Mouse (Mus musculus): Measurements from ENCODE around the gene Bmp8a. TPM values are rescaled to one million over a fixed set of nuclear protein-coding genes. Genes with fewer than 3 reads are reported as not detected.
A peak's percentile ranks its signal among the peaks of the same experiment; 100 is the strongest.
"Not testable (repeated sequence)": the region's sequence is repeated elsewhere in the genome, so short reads cannot be mapped to it uniquely, and the experiment has no call there.

The Bmp8a gene
- polyA plus RNA-seq, 1 experiment from 2014 or later: not detected

GRCm38 (mm10) chr4:123353271-123353877 lies 10.3 kb upstream of the Bmp8a start:
- Histone ChIP-seq H3K4me3 (no peak overlapping the region), H3K27ac (no peak overlapping the region), H3K36me3 (replicated peaks) (peaks cover 52% of the 10 kb centered on the region), H3K4me1 (no peaks in the 10 kb centered on the region), H3K27me3 (replicated peaks) (no peaks in the 10 kb centered on the region), H3K4me2 (no peak overlapping the region), H3K9me3 (no peaks in the 10 kb centered on the region), H3K9ac (no peak overlapping the region)
- no peak for ATAC-seq (replicated peaks)
- WGBS: 87% methylated on average over 7 of the region's 10 CpGs

GRCm38 (mm10) chr4:123343471-123343789 lies 378 bp upstream of the Bmp8a start:
- Histone ChIP-seq H3K4me3 (peak overlapping the region; percentile 45), H3K27me3 (replicated peaks) (peaks cover 42% of the 10 kb centered on the region), H3K9ac (no peak overlapping the region), H3K36me3 (replicated peaks) (no peaks in the 10 kb centered on the region), H3K4me2 (peak overlapping the region; percentile 61), H3K9me3 (no peaks in the 10 kb centered on the region), H3K4me1 (peaks cover 15% of the 10 kb centered on the region), H3K27ac (no peak overlapping the region)
- no peak for ATAC-seq (replicated peaks)
- 15% methylated on average over 6 of the region's 6 CpGs for WGBS

DNA sequence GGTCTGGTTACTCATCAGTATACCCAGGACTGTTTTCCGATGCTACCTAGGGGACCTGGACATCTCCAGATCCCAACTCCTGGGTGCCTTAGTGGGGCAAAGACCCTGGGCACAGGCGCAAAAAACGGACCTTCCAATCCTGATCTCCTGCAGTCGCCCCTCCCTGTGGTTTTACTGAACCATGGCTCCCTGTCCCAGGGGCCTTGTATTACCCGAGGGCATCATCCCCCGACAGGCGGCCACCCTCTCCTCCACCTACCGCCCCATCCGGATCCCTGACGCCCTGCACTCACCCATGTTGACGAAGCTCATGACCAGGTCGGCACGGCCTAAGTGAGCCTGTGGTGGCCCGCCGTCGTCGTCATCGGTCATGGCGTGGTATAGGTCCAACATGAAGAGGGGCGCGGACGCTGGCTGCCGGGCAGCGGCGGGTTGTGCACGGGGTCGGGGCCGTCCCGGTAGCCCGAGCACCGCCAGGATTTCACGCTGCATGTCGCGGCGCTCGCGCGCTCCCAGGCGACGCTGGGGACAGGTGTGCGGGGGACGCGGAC lies 886 bp downstream of the Bmp8a start:
- Histone ChIP-seq H3K4me1 (peaks cover 15% of the 10 kb centered on the region), H3K9ac (no peak overlapping the region), H3K9me3 (no peaks in the 10 kb centered on the region), H3K27me3 (replicated peaks) (peaks cover 42% of the 10 kb centered on the region), H3K4me2 (peak overlapping the region; percentile 61), H3K27ac (no peak overlapping the region), H3K36me3 (replicated peaks) (no peaks in the 10 kb centered on the region), H3K4me3 (peak overlapping the region; percentile 45)
- ATAC-seq (replicated peaks): peak; percentile 37
- 3% methylated on average over 43 of the region's 43 CpGs for WGBS

GRCm38 (mm10) chr4:123340232-123340631 lies 2.8 kb downstream of the Bmp8a start:
- H3K9me3 ChIP-seq: no peaks in the 10 kb centered on the region
- no peaks in the 10 kb centered on the region for H3K36me3 ChIP-seq (replicated peaks)
- 69% methylated on average over 5 of the region's 5 CpGs for WGBS
- H3K4me3 ChIP-seq: no peak overlapping the region
- peaks cover 15% of the 10 kb centered on the region for H3K4me1 ChIP-seq
- H3K4me2 ChIP-seq: no peak overlapping the region
- no peak overlapping the region for H3K27ac ChIP-seq
- no peak for ATAC-seq (replicated peaks)
- peaks cover 42% of the 10 kb centered on the region for H3K27me3 ChIP-seq (replicated peaks)
- H3K9ac ChIP-seq: no peak overlapping the region

GRCm38 (mm10) chr4:123337693-123338092 lies 5.4 kb downstream of the Bmp8a start:
- no peaks in the 10 kb centered on the region for H3K9me3 ChIP-seq
- peaks cover 26% of the 10 kb centered on the region for H3K27me3 ChIP-seq (replicated peaks)
- peaks cover 7% of the 10 kb centered on the region for H3K4me1 ChIP-seq
- ATAC-seq (replicated peaks): no peak
- 72% methylated on average over 4 of the region's 4 CpGs for WGBS
- no peaks in the 10 kb centered on the region for H3K36me3 ChIP-seq (replicated peaks)
- H3K27ac ChIP-seq: no peak overlapping the region
- H3K9ac ChIP-seq: no peak overlapping the region
- no peak overlapping the region for H3K4me3 ChIP-seq
- no peak overlapping the region for H3K4me2 ChIP-seq

DNA sequence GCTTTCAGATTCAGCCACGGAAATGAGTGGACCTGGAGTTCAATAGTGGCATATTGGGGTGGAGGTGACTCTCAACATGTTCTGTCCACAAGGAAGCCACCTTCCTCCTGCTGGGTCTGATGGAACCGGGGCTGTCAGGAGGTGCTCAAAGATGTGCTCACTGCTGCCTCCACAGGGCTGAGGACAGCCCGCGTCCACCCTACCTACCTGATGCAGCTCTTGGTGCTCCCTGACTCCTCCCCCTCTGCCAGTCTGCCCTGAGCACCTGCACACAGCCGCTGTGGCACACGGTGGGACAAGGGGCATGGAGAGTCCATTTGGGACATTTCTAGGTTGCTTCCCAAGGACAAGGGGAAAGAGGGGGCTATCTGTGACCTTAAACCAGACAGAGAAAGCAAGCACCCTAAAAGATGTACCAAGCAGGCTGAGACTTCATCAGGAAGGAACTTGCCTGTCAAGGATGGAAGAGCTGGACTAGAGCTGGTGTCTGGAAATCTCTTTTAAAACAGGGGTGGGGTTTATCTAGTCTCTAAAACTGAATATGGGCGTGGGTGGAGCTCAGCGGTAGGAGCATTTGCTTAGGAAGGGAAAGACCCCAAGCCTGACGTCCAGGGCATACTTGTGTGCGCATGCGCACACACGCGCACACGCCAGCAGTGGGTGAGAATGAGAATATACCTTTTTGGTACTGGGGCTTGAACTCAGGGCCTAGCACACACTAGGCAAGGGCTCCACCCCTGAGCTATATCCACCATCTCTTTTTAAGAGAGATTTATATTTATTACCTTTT lies 7.1 kb downstream of the Bmp8a start:
- no peak overlapping the region for H3K27ac ChIP-seq
- H3K4me2 ChIP-seq: no peak overlapping the region
- H3K9ac ChIP-seq: no peak overlapping the region
- 71% methylated on average over 14 of the region's 14 CpGs for WGBS
- H3K27me3 ChIP-seq (replicated peaks): peaks cover 9% of the 10 kb centered on the region
- ATAC-seq (replicated peaks): no peak
- H3K9me3 ChIP-seq: no peaks in the 10 kb centered on the region
- no peaks in the 10 kb centered on the region for H3K4me1 ChIP-seq
- H3K4me3 ChIP-seq: no peak overlapping the region
- no peaks in the 10 kb centered on the region for H3K36me3 ChIP-seq (replicated peaks)

DNA sequence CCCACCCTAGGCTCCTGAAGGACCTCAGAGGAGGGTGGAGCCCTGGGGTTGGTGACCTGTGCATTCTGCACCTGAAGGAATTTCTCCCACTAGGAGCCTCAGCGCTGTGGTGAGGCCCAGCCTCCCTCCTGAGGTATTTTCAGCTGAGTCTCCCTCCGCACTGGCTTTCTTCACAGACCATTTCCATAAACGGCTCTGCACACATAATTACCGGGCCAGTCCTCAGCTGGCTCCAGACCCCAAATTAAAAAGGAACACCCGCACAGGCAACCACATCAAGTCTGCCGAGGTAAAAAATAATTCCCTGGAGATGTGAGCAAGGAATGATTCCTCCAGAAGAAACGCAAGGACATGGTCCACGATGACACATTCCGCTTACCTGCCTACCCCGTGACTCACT lies 7.8 kb downstream of the Bmp8a start:
- not testable (repeated sequence) for H3K4me2 ChIP-seq; H3K36me3 ChIP-seq (replicated peaks); H3K4me3 ChIP-seq; H3K4me1 ChIP-seq; H3K9me3 ChIP-seq; H3K27me3 ChIP-seq (replicated peaks); H3K27ac ChIP-seq; H3K9ac ChIP-seq; ATAC-seq (replicated peaks)
- 68% methylated on average over 10 of the region's 10 CpGs for WGBS

DNA sequence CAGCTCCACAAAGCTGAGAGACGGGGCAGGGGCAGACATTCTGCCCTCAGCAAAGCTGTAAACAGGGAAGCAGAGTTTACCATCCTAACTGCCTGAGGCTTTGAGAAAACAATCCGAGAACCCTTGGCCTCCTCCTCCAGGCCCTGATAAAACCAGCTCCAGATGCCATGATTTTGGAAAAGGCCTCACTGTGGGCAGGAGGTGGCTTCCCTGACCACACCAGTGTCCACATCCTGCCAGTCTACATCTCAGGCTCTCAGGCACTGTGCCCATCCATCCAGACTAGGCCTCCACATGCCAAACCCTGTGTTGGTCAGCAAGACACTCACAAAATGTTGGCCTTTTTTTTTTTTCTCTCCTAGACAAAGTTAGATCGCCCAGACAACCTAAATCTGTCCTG lies 8.9 kb downstream of the Bmp8a start:
- Histone ChIP-seq H3K27ac (no peak overlapping the region), H3K9ac (no peak overlapping the region), H3K4me3 (no peak overlapping the region), H3K4me2 (no peak overlapping the region), H3K9me3 (no peaks in the 10 kb centered on the region), H3K36me3 (replicated peaks) (no peaks in the 10 kb centered on the region), H3K4me1 (no peaks in the 10 kb centered on the region), H3K27me3 (replicated peaks) (no peaks in the 10 kb centered on the region)
- no peak for ATAC-seq (replicated peaks)
- 82% methylated on average over 3 of the region's 3 CpGs for WGBS

- WGBS: 95% methylated on average over 4 of the region's 4 CpGs
- H3K4me3 ChIP-seq: no peak overlapping the region
- H3K4me2 ChIP-seq: no peak overlapping the region
- no peaks in the 10 kb centered on the region for H3K36me3 ChIP-seq (replicated peaks)
- H3K27me3 ChIP-seq (replicated peaks): no peaks in the 10 kb centered on the region
- no peaks in the 10 kb centered on the region for H3K9me3 ChIP-seq
- no peak overlapping the region for H3K27ac ChIP-seq
- no peaks in the 10 kb centered on the region for H3K4me1 ChIP-seq
- no peak for ATAC-seq (replicated peaks)
- H3K9ac ChIP-seq: no peak overlapping the region
These were observed 9.9 kb downstream of the Bmp8a start for GRCm38 (mm10) chr4:123333151-123333550.

GRCm38 (mm10) chr4:123331961-123332360 lies 11.1 kb downstream of the Bmp8a start:
- not testable (repeated sequence) for H3K4me2 ChIP-seq; H3K36me3 ChIP-seq (replicated peaks); H3K4me3 ChIP-seq; H3K9me3 ChIP-seq; ATAC-seq (replicated peaks); H3K27ac ChIP-seq; H3K9ac ChIP-seq; H3K27me3 ChIP-seq (replicated peaks); H3K4me1 ChIP-seq
- 75% methylated on average over 1 of the region's 1 CpGs for WGBS

- H3K4me1 ChIP-seq: no peaks in the 10 kb centered on the region
- H3K4me3 ChIP-seq: no peak overlapping the region
- no peaks in the 10 kb centered on the region for H3K9me3 ChIP-seq
- no peak overlapping the region for H3K4me2 ChIP-seq
- 71% methylated on average over 5 of the region's 5 CpGs for WGBS
- H3K27me3 ChIP-seq (replicated peaks): no peaks in the 10 kb centered on the region
- no peak overlapping the region for H3K9ac ChIP-seq
- H3K36me3 ChIP-seq (replicated peaks): no peaks in the 10 kb centered on the region
- no peak overlapping the region for H3K27ac ChIP-seq
- no peak for ATAC-seq (replicated peaks)
These were observed 11.7 kb downstream of the Bmp8a start for GRCm38 (mm10) chr4:123331326-123331725.

DNA sequence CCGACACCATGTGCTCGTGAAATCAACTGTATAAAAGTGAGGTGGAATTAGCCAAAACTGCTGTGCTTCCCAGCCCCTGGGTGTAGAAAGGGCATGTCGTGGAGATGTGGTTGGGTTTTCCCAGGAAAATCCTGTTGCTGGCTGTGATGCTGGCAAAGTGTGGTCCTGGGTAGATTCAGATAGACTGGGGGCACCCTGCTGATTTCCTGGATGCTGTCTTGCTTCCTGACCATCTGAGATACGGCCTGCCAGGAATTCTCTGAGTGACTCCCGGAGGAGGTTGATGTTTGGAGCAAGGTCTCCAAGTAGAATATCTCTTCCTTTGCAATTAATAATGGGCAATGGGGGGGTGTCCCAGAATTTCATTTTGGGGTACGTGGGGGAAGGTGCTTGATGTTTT lies 14.1 kb downstream of the Bmp8a start:
- no peak for ATAC-seq (replicated peaks)
- no peaks in the 10 kb centered on the region for H3K27me3 ChIP-seq (replicated peaks)
- no peaks in the 10 kb centered on the region for H3K4me1 ChIP-seq
- H3K4me3 ChIP-seq: no peak overlapping the region
- no peak overlapping the region for H3K27ac ChIP-seq
- no peak overlapping the region for H3K9ac ChIP-seq
- WGBS: 78% methylated on average over 6 of the region's 6 CpGs
- no peaks in the 10 kb centered on the region for H3K9me3 ChIP-seq
- no peak overlapping the region for H3K4me2 ChIP-seq
- no peaks in the 10 kb centered on the region for H3K36me3 ChIP-seq (replicated peaks)

- Histone ChIP-seq H3K4me3 (no peak overlapping the region), H3K9me3 (no peaks in the 10 kb centered on the region), H3K4me1 (no peaks in the 10 kb centered on the region), H3K9ac (no peak overlapping the region), H3K27me3 (replicated peaks) (0 out of 2 replicates have a peak, but pooled peaks cover 2% of the 10 kb centered on the region), H3K36me3 (replicated peaks) (no peaks in the 10 kb centered on the region), H3K4me2 (no peak overlapping the region), H3K27ac (no peak overlapping the region)
- ATAC-seq (replicated peaks): no peak
- 72% methylated on average over 3 of the region's 3 CpGs for WGBS
These were observed 15.4 kb downstream of the Bmp8a start for GRCm38 (mm10) chr4:123327630-123328029.
